Mouse (Mus musculus) kidney, adult 2 months (tissue): ENCODE measurements around the gene Slc24a2.

Experiments used
- CTCF ChIP-seq: fragments of 200-500 bp; conservative IDR thresholded peaks from 2 replicates; pipeline ENCODE4 v1.5.1; 2011; ENCODE audit warnings: low read depth, mild to moderate bottlenecking, control low read depth, low read length, moderate library complexity, mixed read lengths; ENCODE audit not compliant: insufficient read depth, insufficient read length
- POLR2A ChIP-seq: fragments of 200-500 bp; IDR thresholded peaks from one replicate; pipeline ENCODE4 v1.6.1; 2011; ENCODE audit warnings: low read depth, low read length, control low read depth

- TF ChIP-seq CTCF (no peak), POLR2A (no peak)
Observed at GRCm38 (mm10) chr4:87090841-87091240, 139.4 kb downstream of the Slc24a2 start.
